Mouse (Mus musculus) B cell, adult (primary cell): Measurements from ENCODE around the gene Gm11213. TPM values are rescaled to one million over a fixed set of nuclear protein-coding genes. Genes with fewer than 3 reads are reported as not detected.

Experiments
- total RNA-seq: library from RNA; stranded (reverse); gene quantifications from 4 replicates; pipeline ENCODE4 v1.2.4, GENCODE M21; 2023; ENCODE audit not compliant: inconsistent age

Gm11213 gene
- total RNA-seq: not detected in 4 replicates

DNA sequence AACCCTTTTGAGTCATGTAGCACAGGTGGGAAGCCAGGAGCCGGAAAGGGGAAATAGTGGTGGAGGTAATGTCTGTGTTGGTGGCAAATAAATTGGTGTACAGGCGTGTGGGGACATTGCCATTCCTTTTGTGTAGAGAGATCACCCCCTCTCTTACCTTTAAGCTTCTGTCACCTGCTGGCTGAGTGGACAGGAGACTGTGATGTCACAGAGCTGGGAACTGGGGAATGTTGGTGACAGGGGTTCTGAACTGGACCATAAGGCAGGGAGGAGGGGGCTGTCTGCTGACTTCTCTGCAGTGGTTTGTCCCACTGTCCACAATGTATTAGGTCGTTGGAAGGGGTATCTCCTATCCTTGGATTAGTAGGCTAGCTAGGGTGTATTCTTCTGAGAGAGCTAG is at the start of gene Gm11213:
Gm11213 (minus strand) TSS at position 317 of the 400 bp plus-strand sequence.

DNA sequence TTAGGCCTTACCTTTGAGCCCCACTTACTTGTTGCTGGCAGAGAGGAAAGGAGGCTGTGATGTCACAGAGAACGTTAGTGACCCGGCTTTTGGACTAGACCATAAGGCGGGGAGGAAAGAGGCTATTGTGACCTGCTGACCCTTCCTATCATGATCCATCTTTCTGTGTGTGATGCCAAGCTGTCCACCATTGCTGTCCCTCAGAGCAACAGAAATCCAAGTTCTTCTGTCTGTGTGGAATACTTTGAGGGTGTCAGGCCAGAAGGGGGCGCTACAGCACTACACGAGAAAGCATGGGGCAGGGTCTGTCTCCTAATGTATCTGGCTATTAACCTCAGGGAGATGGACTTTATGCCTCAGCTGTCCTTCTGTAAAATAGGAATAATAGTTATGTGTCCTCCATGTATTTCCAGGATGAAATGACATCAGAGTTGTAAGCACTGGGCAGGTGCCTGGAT is 17.3 kb upstream of the Gm11213 start, which contains the start of gene Tex48:
Tex48 (minus strand) TSS at position 51 of the 458 bp plus-strand sequence.

DNA sequence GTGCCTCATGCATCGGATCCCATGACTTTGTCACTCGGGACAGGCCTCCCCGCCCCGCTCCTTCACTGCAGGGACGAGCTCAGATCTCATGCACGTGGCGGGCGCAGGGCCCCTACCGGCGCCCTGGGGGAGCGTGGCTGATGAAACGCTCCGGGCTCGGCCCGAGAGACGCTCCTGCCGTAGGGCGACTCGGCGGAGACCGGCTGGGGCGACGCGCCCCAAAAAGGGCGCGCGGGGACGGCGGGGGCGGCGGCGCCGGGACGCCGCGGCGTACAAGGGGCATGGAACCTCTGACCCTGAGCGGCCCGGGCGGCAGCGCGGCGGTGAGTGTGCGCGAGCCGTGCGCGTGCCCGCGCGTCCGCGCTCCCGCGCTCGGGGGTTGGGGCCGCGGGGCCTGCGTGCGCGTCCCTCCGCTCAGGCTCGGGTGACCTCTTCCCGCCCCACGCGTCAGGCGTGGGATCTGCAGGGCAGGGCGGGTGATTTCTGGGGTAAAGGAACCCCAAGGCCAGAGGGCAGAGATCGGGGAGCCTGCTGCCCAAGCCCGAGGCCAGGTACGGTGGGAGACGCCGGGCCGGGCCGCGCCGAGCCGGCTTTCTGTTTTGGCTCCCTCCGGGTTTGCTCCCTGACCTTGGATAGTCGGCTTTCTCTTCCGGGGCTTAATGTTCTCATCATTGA is 46.5 kb downstream of the Gm11213 start, which contains the start of gene Tmem268:
Tmem268 (plus strand) TSS at position 375 of the 675 bp plus-strand sequence.

Other genes starting within 250 kb of the Gm11213 start
- not detected in 4 replicates for gene Orm3, start 249.1 kb downstream of the Gm11213 start, total RNA-seq
- gene Orm2, start 242.8 kb downstream of the Gm11213 start, total RNA-seq: not detected in 4 replicates
- gene Akna, start 201.9 kb downstream of the Gm11213 start, total RNA-seq: 284 to 329 TPM (median 303 TPM) in 4 replicates
- 56.8 to 74.0 TPM (median 63.1 TPM) in 4 replicates for gene Whrn, start 109.3 kb downstream of the Gm11213 start, total RNA-seq
- gene Atp6v1g1, start 60.5 kb downstream of the Gm11213 start, total RNA-seq: 73.5 to 90.7 TPM (median 80.9 TPM) in 4 replicates
- 17.9 to 22.8 TPM (median 19.4 TPM) in 4 replicates for gene Tmem268, start 46.5 kb downstream of the Gm11213 start, total RNA-seq
- not detected in 4 replicates for gene Tex48, start 17.2 kb upstream of the Gm11213 start, total RNA-seq
- gene Gm11214, start 58.1 kb upstream of the Gm11213 start, total RNA-seq: not detected in 4 replicates
- gene Tnfsf15, start 139.9 kb upstream of the Gm11213 start, total RNA-seq: 0.19 TPM in 1 of 4 replicates, not detected in the others